Mouse (Mus musculus) kidney, adult 9 months (tissue): ENCODE data around the gene Epha4.

Source experiments
- DNase-seq: peaks from one replicate; pipeline ENCODE4 v3.0.0; 2022

Gene Epha4

DNA sequence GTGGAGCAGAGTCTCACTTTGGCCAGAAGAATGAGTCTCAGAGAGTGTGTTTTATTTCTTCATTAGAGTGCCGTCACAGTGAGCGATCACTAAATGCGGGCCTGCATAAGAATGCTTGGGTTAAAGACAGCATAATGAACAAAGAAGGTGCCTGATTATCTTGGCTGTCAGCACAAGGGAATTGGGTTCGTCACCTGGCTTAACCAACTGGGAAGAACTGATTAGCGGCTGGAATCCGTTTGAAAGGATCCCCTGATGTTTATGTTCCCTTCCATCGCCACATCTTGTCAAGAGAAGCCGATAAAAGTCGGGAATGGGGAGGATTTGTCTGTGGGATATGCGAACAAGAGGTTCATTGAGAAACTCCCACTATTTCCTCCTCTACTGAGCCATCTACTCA is 74.4 kb downstream of the Epha4 start:
- DNase-seq, result no peak

DNA sequence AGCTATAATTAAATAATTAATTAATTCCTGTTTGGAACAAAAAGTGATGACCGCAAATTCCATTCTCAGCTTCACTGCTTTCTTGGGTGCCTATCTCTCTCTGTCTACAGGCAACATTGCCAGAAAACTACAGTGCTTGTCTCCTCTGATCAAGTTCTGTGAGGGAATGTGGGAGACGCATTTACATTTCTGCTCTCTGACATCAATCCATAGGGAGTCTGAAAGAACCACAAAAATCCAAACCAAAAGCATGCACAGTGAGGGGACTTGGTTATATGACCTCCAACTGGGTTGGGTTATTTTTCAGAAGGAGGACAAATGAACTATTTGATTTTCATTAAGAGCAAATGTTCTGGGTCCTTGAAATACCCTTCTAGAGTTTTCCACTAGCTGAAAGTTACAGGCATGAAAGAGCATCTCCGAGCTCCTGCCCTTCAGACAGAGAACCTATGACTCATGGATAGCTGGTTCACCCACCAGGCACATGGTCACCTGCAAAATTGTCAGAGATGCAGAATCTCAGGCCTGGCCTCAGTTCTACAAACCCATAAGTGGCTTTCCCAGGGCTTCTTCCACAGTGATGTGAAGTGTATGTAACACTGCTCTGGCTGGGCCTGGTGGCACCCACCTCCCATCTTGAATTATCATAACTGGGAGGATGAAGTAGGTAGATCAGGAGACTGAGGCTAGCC is 75.4 kb downstream of the Epha4 start:
- no peak for DNase-seq

- DNase-seq, result no peak
Measured at GRCm38 (mm10) chr1:77438639-77439038, 76.2 kb downstream of the Epha4 start.

DNA sequence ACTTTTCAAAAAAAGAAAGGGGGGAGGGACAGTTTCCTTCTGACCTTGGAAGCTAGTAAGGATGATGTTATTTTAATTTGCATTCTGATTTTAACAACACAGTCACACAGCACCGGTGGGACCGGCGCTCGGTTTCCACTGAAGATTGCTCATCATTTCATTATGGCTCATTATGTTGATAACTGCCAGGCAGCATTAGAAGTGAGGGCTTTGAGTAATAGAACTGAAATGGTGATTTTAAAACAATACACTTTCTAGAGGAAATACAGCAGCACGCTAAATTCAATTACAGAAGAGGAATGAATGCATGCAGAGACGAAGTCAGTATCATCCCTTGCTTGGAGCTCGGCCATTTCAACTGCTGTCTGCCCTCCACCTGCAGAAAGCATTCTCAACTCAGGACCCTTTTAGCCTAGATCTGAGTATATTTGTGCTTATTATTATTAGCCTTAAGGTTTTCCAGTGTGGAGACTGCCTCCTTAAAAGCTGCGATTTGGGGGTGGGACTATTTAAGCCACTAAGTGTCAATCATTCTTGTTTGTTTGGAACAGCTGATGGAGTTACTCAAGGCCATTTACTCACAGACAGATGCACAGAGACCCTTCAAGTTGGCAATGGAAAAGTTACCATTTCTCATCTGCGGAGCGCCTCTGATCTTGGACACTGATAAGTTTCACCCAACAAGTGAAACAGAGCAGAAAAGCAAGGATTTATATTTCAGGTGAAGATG is 76.8 kb downstream of the Epha4 start:
- DNase-seq, result no peak

DNA sequence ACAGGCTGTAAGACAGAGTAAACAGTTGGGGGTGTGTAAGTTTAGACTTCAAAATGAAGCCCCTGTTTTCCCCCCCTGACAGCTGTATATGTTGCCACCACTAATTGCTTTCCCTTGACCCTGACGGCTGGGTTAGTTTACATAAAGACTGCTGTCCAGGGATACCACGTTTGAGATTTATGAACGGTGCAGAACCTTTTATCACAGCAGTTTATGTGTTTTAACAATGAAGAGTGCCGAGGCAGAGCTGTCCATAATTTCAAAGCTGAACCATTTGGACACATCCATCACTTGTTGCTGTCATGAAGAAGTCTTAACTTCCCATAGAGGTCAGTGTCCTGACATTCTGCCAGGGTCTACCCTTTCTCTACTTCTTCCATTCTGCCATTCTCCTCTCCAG is 79.8 kb downstream of the Epha4 start:
- DNase-seq, result no peak

DNA sequence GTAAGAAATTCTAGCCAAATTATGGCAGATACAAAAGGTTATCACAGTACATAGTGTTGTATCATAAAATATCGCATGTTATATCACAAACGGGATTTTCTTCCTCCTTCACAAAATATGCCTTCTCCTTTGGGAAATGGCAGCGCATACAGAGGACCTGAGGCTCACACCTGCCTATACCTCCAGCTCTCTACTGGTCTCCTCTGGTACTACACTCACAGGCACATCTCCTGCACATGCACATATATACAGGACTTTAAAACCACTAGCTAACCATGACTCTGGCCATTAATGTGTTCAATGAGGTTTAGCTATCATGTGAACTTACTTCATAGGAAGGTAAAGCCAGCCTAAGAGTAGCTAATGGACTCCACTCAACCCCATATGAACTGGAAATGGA is 81.7 kb downstream of the Epha4 start:
- DNase-seq, result no peak

DNA sequence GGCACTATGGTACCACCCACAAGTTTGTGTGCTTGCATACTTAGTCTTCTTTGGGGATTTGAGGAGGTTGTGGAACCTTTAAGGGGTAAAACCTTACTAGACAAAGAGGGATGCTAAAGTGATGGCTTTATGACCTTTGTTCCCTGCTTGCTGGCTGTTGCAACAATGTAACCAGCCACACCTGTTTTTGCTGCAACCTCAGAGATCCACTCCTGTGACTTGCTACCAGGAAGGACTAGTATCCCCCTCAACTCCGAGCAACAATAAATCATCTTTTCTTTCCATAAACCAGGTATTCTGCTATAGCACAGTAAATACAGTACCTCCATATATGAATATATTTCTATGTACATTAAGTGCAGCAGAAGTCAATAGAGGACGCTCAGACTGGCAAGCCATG is 82.4 kb downstream of the Epha4 start:
- no peak for DNase-seq

DNA sequence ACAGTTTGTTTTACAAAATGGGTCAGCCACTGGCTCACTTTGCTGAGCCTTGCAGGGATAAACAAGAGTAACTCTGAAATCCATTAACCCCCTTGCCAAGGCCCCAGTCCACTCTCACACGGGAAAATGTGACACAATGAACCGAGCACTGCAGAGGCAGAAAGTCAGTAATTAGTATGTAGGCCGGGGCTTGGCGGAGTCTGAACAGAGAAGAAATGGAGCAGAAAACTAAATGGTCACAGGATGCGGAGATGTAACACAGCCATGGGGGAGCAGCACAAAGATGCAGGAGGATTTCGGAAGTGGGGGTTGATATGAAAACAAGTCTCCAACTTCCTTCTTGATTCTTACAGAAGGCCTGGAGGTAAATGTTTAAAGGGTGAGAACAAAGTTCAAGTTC is 85.7 kb downstream of the Epha4 start:
- peak; percentile 83 for DNase-seq

DNA sequence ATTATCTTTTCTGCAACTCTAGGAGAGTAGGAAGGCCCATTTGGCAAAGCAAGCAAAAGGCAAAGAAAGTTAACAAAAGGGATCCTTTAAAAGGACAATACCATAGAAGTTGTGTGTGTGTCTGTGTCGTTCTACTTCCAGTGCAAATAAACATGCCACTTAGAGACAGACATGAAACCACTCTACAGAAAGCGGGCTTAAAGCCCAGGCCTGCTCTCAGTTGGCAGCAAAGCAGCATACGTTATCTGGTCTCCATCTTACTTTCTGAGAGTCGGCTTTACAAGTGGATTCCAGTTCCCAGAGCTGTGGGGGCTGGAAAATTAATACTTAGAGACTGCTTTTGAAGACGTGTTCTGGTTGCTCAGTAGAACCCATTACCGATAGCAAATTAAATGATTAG is 87.9 kb downstream of the Epha4 start:
- no peak for DNase-seq

- DNase-seq, result peak; percentile 49
Measured at GRCm38 (mm10) chr1:77425171-77425570, 89.7 kb downstream of the Epha4 start.

GRCm38 (mm10) chr1:77421081-77421480 is 93.8 kb downstream of the Epha4 start:
- no peak for DNase-seq

- DNase-seq, result no peak
Measured at GRCm38 (mm10) chr1:77420348-77420747, 94.5 kb downstream of the Epha4 start.

GRCm38 (mm10) chr1:77416872-77417271 is 98.0 kb downstream of the Epha4 start:
- DNase-seq, result no peak

DNA sequence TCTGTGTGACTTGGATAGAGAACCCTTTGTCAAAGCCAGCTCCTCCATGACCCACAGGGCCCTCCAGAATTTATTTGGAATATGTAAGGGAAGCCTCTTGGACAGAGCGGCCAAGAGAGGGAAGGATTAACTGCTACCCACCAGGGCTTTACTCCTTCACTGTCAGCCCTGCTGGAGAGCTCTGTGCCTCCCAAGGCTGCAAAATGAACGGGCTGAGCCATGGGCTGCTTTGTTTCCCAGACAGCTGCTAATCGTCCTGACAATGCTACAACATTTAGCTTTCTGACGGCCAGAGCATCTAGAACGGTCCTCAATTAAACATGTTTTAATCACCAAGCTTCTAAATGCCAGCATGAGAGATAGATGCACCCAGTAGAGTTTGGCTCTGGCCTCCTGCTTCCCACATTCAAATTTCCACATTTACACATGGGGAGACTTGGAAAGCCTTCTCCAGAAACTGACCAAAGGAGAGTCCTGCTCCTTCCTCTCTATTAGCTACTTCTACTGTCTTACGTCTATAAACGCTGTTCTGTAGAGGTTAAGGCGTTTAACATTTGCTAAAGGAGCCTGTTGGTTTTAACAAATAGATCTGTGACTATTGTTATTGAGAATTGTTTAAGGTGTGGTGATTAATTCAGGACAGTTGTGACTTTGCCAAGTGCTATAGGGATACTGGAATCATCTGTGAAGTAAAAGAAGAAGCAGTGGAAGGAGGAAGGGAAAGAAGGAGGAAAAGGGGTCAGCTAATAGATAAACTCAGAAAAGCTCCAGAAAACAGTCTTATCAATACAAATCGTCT is 101.8 kb downstream of the Epha4 start:
- DNase-seq, result no peak

GRCm38 (mm10) chr1:77412285-77412684 is 102.6 kb downstream of the Epha4 start:
- no peak for DNase-seq

DNA sequence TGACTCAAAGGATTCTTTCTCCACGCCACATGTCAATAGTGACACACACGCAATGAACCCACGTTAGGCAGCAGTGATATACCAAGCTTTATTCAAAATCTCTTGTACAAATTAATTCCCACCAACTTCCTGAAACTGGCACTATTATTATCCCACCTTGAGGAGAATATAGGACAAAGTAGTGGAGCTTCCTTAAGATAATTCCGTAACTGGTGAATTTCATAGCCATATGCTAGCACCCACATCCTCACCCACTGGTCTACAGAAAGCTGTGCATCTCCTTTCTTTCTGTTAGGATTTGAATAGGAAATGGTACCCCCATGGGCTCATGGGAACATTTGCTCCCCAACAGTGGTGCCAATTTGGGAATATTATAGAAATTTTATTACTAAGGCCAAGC is 103.7 kb downstream of the Epha4 start:
- no peak for DNase-seq

- no peak for DNase-seq
Measured at GRCm38 (mm10) chr1:77410716-77411115, 104.2 kb downstream of the Epha4 start.

DNA sequence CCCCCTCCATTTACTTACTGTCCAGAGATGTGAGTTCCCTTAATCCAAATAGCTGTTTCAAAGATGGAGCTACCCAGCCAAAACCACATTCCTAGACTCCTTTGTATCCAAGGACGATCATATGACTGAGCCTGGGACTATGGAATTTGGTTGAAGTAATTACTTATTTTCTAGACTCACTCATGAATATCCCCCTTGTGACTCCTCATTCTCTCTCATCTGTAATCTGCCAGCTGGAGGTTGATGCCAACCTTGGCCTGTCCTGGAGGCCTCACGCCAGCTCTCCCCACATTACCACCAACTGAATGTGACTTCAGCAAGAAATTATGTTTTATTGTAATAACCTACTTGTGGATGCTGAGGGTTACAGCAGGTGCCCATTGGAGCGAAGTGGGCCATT is 104.7 kb downstream of the Epha4 start:
- peak; percentile 69 for DNase-seq

DNA sequence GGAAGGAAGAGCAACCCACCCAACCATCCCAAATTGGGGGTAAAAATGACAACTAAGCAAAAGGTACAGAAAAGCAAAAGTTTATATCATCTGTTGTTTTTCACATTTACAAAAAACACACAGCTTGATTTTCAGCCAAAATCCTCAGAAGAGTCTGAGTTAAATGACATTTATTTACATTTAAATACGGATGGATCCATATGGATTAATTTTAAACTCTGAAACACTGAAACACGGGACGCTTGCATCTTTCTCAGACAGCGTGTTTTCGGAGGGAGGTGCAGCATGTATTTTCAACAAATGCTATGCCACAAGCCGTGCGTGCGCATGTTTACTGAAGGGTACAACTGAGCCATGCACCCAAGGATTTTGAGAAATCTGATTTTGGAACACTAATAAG is 105.4 kb downstream of the Epha4 start:
- no peak for DNase-seq

GRCm38 (mm10) chr1:77407417-77407816 is 107.5 kb downstream of the Epha4 start:
- DNase-seq, result no peak

GRCm38 (mm10) chr1:77406631-77407030 is 108.3 kb downstream of the Epha4 start:
- DNase-seq, result no peak

- no peak for DNase-seq
Measured at GRCm38 (mm10) chr1:77404537-77404936, 110.4 kb downstream of the Epha4 start.

DNA sequence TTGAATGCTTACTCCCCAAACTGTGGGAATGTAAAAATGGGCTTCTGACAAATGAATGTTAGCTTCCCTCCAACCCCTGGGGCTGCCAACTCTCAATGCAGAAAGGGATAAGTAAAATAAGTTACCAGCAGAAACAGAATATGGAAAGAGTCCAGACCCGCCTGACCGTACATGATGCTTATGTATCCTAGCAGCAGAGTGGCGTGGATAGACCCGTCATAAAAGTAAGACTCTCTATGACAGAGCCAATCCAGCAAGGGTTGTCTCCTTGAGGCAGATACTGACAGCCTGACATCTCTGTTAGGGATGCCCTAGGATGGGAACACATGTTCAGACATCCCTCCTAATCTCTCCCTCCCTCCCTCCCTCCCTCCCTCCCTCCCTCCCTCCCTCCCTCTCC is 111.9 kb downstream of the Epha4 start:
- DNase-seq, result no peak

DNA sequence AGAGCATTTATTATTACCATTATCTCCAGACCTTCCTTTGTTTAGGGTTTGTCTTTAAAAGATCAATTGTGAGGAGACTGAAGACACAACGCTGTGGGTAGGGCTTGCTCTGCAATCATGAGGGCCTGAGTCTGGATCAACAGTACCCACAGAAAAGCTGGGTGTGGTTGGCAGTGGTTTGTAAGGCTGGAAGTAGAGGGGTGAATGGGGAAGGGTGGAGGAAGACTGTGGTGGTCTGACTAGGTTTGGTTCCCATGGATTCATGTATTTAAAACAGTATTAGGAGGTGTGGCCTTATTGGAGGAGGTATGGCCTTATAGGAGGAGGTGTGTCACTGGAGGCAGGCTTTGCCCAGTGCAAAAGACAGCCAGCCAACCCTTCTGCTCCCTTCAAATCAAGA is 113.4 kb downstream of the Epha4 start:
- no peak for DNase-seq
